Mouse (Mus musculus) megakaryocyte, embryonic 14.5 days (primary cell): Measurements from ENCODE around the gene Kdelr1. TPM values are rescaled to one million over a fixed set of nuclear protein-coding genes. Genes with fewer than 3 reads are reported as not detected.

Source experiments
- H3K27me3 ChIP-seq: replicated peaks from 2 replicates; pipeline ENCODE3; 2012; ENCODE audit warnings: inconsistent platforms
- H3K36me3 ChIP-seq: replicated peaks from 2 replicates; pipeline ENCODE3; 2012; ENCODE audit warnings: low read length, inconsistent platforms, mixed read lengths
- H3K4me1 ChIP-seq: 2 replicates; pipeline ENCODE4 v1.6.1; 2012; ENCODE audit warnings: inconsistent platforms
- H3K4me3 ChIP-seq: replicated peaks from 2 replicates; pipeline ENCODE3; 2012; ENCODE audit warnings: moderate library complexity, mild to moderate bottlenecking, inconsistent platforms
- H3K9me3 ChIP-seq: 2 replicates; pipeline ENCODE4 v1.6.1; 2012; ENCODE audit warnings: inconsistent platforms
- FLI1 ChIP-seq: IDR thresholded peaks from 2 replicates; pipeline ENCODE4 v1.6.1; 2012; ENCODE audit warnings: low read length, inconsistent platforms, mixed read lengths
- GATA1 ChIP-seq: IDR thresholded peaks from 3 replicates; pipeline ENCODE4 v1.6.1; 2012; ENCODE audit warnings: mixed read lengths, low read length, inconsistent platforms, borderline replicate concordance
- polyA plus RNA-seq: library from polyadenylated mRNA; stranded (reverse); fragments of >175 nt; gene quantifications from 2 replicates; pipeline ENCODE4 v1.2.3, GENCODE M21; 2012; ENCODE audit warnings: low replicate concordance; ENCODE audit not compliant: insufficient read depth

The Kdelr1 gene
- polyA plus RNA-seq, 1 experiment = 331 TPM

DNA sequence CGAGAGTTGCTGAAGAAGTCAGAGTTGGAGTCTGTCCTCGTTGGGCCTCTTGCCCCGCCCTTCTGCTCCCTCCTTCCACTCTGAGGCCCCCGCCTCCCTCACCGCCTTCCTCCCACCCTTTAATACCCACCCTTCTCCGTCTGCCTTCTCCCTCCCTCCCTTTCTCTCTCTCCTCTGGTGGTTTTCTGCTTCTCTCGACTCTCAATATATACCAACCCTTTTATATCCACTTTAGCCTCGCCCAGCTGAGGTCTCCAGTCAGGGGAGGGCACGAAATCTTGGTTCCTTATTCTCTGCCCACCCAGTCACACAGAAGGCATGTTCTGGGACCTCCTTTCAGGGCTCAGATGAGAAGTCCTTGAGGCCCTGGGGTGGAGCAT is 48.7 kb downstream of the Kdelr1 start, which contains the start of gene Emp3:
TSS of gene Emp3 (minus strand) at position 163 of the 380 bp plus-strand sequence.
- TF ChIP-seq GATA1 (no peak), FLI1 (no peak)
- Histone ChIP-seq H3K27me3 (no peaks in the 10 kb centered on the region), H3K9me3 (peaks cover 9% of the 10 kb centered on the region), H3K4me1 (peaks cover 81% of the 10 kb centered on the region), H3K36me3 (peaks cover 38% of the 10 kb centered on the region), H3K4me3 (peak within 1 kb of the TSS; percentile 93)

DNA sequence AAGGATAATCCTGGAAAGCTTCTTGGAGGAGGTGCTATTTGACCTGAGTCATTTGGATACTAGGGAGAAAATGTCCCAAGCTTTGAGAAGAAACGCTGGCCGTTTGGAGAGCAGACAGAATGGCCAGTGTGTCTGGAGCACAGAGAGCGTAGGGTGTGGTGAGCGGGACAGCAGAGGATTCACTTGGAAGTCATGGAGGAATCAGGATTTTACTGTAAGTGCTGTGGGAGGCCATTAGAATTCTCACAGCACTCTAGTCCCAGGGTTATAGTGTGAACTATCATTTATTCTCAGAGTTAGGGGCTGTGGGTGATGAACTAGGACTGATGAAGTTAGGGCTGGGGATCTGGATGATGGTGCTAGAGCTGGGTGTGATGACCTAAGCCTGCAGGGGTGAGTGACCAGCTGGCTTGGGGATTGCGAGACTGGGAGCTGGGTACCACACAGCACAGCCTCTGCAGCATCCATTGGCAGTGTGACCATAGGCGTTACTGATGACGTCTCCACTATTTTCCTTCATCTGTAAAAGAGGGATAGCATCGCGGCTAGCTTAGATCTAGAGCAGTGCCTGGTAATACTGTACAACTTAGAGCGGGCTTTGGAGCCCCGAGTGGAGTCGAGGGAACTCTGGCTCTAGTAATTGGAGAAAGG is 49.5 kb downstream of the Kdelr1 start:
- peaks cover 73% of the 10 kb centered on the region for H3K4me1 ChIP-seq
- no peaks in the 10 kb centered on the region for H3K27me3 ChIP-seq
- TF ChIP-seq GATA1 (no peak), FLI1 (no peak)
- H3K9me3 ChIP-seq = peaks cover 13% of the 10 kb centered on the region
- peak overlapping the region; percentile 93 for H3K4me3 ChIP-seq
- H3K36me3 ChIP-seq = peaks cover 34% of the 10 kb centered on the region

DNA sequence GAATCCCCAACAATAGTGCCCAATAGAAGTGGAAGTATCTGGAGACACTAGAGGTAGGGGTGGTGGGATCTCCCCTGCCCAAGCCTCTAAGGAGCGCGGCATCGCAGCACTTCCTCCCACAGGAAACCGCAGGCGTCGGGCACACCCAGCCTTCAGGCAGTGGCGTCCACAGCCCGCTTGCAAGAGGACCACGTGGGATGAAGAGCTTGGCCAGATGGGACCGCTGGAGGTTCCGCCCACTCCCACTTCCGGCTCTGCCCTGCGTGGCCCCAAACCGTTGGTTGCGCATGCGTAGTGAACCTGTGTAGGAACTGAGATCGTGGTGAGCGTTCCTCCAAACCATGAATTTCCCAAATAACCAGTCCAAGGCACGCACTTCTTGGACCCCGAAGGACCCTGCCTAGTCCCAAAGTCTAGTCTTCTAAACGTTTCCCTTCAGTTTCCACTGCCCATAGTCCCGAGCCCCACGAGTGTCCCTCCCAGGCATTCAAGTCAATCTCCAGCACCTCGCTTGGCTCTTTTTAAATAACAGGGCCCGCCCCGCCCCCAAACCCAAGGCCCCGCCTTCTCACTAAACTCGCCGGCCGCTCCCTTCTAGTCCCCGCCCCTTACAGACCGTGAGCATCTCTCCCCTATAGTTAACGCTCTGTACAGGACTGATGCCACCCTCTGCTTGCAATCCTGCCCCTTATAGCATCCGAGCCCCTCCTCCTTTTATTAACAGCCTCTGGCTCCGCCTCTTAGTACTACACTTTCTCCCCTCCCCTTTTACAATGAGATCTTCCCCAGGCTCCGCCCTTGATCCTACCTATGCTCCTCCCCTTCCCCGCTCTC is 50.6 kb downstream of the Kdelr1 start:
- peak overlapping the region; percentile 93 for H3K4me3 ChIP-seq
- TF ChIP-seq FLI1 = peak; percentile 91
- no peak for TF ChIP-seq GATA1
- H3K9me3 ChIP-seq = peaks cover 23% of the 10 kb centered on the region
- peaks cover 62% of the 10 kb centered on the region for H3K4me1 ChIP-seq
- H3K27me3 ChIP-seq = no peaks in the 10 kb centered on the region
- H3K36me3 ChIP-seq = peaks cover 27% of the 10 kb centered on the region

DNA sequence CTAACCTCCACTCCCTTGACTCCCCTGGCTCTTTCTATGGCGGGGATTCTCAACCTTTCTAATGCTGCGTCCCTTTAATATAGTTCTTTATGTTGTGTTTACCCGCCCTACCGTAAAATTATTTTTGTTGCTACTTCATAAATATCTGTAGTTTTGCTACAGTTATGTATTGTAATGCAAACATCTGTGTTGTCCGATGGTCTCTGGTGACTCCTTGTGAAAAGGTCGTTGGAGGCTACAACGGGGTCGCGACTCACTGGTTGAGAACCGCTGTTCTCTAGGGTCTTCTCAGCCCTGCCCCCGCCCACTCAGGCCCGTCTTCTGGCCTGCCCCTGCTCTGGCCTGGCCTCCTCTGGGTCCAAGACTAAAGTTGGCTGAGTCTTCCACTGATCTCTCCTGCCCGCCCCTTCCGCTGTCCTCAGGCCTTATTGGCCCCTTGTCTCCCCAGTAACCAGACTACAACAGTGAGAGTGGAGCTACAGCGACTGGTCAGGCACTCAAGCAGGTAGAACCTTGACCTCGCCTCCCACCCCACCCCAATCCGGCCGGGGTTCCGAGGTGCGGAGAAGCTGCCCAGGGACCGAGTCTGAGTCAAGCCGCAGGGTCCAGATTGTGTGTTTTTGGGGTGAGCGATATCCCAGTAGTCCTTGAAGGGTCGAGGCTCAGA is 51.3 kb downstream of the Kdelr1 start, which contains the start of gene Ccdc114:
TSS of gene Ccdc114 (plus strand) at position 311 of the 667 bp plus-strand sequence.
- Histone ChIP-seq H3K36me3 (peaks cover 22% of the 10 kb centered on the region), H3K27me3 (no peaks in the 10 kb centered on the region), H3K9me3 (peaks cover 26% of the 10 kb centered on the region), H3K4me3 (peak within 1 kb of the TSS; percentile 93), H3K4me1 (peaks cover 59% of the 10 kb centered on the region)
- TF ChIP-seq GATA1 = no peak
- TF ChIP-seq FLI1 = no peak

DNA sequence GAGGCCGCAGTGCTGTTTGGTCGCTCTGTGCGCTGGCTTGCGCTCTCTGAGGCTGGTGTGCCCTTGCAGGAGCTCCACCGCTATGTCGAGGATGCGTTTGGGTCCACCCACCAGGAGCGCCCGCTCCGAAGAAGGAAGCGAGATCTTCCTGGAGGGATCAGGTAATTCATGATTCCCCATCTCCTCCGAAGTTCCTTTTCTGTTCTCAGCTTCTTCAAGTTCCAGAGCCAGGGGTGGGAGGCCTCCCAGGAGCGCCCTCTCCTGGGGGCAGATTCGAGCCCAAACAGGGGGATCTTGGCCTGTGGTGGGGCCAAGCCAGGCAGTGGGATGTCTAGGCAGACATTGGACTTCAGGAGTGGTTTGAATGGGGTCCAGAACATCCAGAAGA is 51.9 kb downstream of the Kdelr1 start:
- Histone ChIP-seq H3K36me3 (peaks cover 17% of the 10 kb centered on the region), H3K4me3 (peak overlapping the region; percentile 93), H3K9me3 (peaks cover 26% of the 10 kb centered on the region), H3K4me1 (peaks cover 54% of the 10 kb centered on the region), H3K27me3 (no peaks in the 10 kb centered on the region)
- TF ChIP-seq FLI1 (no peak), GATA1 (no peak)

GRCm38 (mm10) chr7:45928626-45929295 is 56.2 kb downstream of the Kdelr1 start:
- H3K9me3 ChIP-seq = peaks cover 44% of the 10 kb centered on the region
- H3K4me3 ChIP-seq = no peak overlapping the region
- TF ChIP-seq FLI1 (no peak), GATA1 (no peak)
- peaks cover 12% of the 10 kb centered on the region for H3K36me3 ChIP-seq
- no peaks in the 10 kb centered on the region for H3K27me3 ChIP-seq
- peaks cover 11% of the 10 kb centered on the region for H3K4me1 ChIP-seq

DNA sequence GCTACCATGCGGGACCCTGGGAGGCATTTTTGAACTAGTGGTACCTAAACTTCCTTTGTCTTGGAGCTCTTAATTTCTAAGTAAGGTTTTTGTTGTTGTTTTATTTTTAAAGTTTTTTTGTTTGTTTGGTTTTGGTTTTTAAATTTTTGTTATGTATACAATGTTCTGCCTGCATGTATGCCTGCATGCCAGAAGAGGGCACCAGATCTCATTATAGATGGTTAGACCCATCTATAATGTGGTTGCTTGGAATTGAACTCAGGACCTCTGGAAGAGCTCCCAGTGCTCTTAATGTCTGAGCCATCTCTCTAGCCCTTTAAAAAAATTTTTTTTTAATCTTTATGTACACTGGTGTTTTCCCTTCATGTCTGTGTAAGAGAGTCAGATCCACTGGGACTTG is 57.1 kb downstream of the Kdelr1 start:
- Histone ChIP-seq H3K36me3 (peaks cover 12% of the 10 kb centered on the region), H3K9me3 (peaks cover 44% of the 10 kb centered on the region), H3K27me3 (no peaks in the 10 kb centered on the region), H3K4me1 (peaks cover 1% of the 10 kb centered on the region; the same call in 1 of the 2 replicates), H3K4me3 (no peak overlapping the region)
- TF ChIP-seq GATA1 = no peak
- no peak for TF ChIP-seq FLI1

Other genes with a start within 250 kb of the Kdelr1 start
- 0.36 TPM in 1 of 2 replicates, not detected in the other for gene Rasip1, start 245.3 kb upstream of the Kdelr1 start, polyA plus RNA-seq
- gene Mamstr, start 232.8 kb upstream of the Kdelr1 start, polyA plus RNA-seq = not detected in 2 replicates
- not detected in 2 replicates for gene Fut2, start 206.4 kb upstream of the Kdelr1 start, polyA plus RNA-seq
- not detected in 2 replicates for gene Ntn5, start 188.8 kb upstream of the Kdelr1 start, polyA plus RNA-seq
- not detected in 2 replicates for gene Sec1, start 178.4 kb upstream of the Kdelr1 start, polyA plus RNA-seq
- 1.1 and 3.5 TPM in 2 replicates for gene Car11, start 172.9 kb upstream of the Kdelr1 start, polyA plus RNA-seq
- 23.4 and 41.9 TPM in 2 replicates for gene Dbp, start 167.7 kb upstream of the Kdelr1 start, polyA plus RNA-seq
- 10,199 and 14,647 TPM in 2 replicates for gene Rpl18, start 157.3 kb upstream of the Kdelr1 start, polyA plus RNA-seq
- 242 and 413 TPM in 2 replicates for gene Sphk2, start 154.8 kb upstream of the Kdelr1 start, polyA plus RNA-seq
- gene Fam83e, start 151.6 kb upstream of the Kdelr1 start, polyA plus RNA-seq = not detected in 2 replicates
- gene Spaca4, start 147.0 kb upstream of the Kdelr1 start, polyA plus RNA-seq = not detected in 2 replicates
- gene Lmtk3, start 89.0 kb upstream of the Kdelr1 start, polyA plus RNA-seq = 0.67 and 0.79 TPM in 2 replicates
- 1.00 TPM in 1 of 2 replicates, not detected in the other for gene Sult2b1, start 88.1 kb upstream of the Kdelr1 start, polyA plus RNA-seq
- gene Cyth2, start 58.2 kb upstream of the Kdelr1 start, polyA plus RNA-seq = 157 and 160 TPM in 2 replicates
- 0.08 and 0.82 TPM in 2 replicates for gene Kcnj14, start 48.0 kb upstream of the Kdelr1 start, polyA plus RNA-seq
- gene Grwd1, start 41.8 kb upstream of the Kdelr1 start, polyA plus RNA-seq = 6.0 and 20.5 TPM in 2 replicates
- 0.31 and 2.6 TPM in 2 replicates for gene Grin2d, start 5.6 kb downstream of the Kdelr1 start, polyA plus RNA-seq
- gene Syngr4, start 23.9 kb downstream of the Kdelr1 start, polyA plus RNA-seq = 2.7 and 6.4 TPM in 2 replicates
- 19.2 and 32.5 TPM in 2 replicates for gene Tmem143, start 24.2 kb downstream of the Kdelr1 start, polyA plus RNA-seq
- 176 and 453 TPM in 2 replicates for gene Emp3, start 48.6 kb downstream of the Kdelr1 start, polyA plus RNA-seq
- 0.82 TPM in 1 of 2 replicates, not detected in the other for gene Ccdc114, start 51.3 kb downstream of the Kdelr1 start, polyA plus RNA-seq
- gene Abcc6, start 157.5 kb downstream of the Kdelr1 start, polyA plus RNA-seq = not detected in 2 replicates
- gene Nomo1, start 160.9 kb downstream of the Kdelr1 start, polyA plus RNA-seq = 172 and 218 TPM in 2 replicates
- gene Kcnj11, start 228.0 kb downstream of the Kdelr1 start, polyA plus RNA-seq = 1.1 TPM in 1 of 2 replicates, not detected in the other